Mouse (Mus musculus) brain, embryonic 14.5 days (tissue): Measurements from ENCODE around the gene Zc2hc1c.

ENCODE experiments used
- CTCF ChIP-seq: fragments of 200-500 bp; IDR thresholded peaks from 2 replicates; pipeline ENCODE4 v1.5.1; 2012; ENCODE audit warnings: inconsistent platforms, mild to moderate bottlenecking, moderate library complexity, borderline replicate concordance; ENCODE audit not compliant: insufficient read depth, insufficient read length; ENCODE audit errors: extremely low read depth
- POLR2A ChIP-seq: fragments of 200-500 bp; IDR thresholded peaks from 2 replicates; pipeline ENCODE4 v1.6.1; 2012; ENCODE audit warnings: mild to moderate bottlenecking, inconsistent platforms, borderline replicate concordance; ENCODE audit not compliant: poor library complexity, insufficient read depth, insufficient read length, severe bottlenecking; ENCODE audit errors: extremely low read depth

DNA sequence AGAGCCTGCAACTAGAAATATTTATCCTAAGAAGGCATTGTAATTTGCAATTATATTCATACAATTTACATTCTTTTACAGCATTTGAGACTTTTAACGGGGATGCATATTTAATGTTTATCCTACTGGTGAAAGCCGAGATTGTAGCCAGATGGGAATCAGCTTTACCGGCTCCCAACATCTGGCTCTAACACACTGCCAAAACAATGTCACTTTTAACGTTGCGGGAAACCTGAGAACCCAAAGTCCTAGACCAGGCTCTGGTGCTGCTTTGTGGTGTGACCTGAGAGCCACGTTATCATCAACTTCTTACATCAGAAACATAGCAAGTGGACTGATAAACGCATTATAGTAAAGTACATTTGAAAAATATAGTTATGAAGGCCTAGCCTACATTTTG is 23.5 kb upstream of the Zc2hc1c start:
- TF ChIP-seq POLR2A, result no peak
- no peak for TF ChIP-seq CTCF
